8 mouse cellular contexts compared by ENCODE assay signal in genomic region chr10:8715679-8716284, GRCm38 (mm10).
A peak's percentile ranks its signal among the peaks of the same experiment; 100 is the strongest.
DNase-seq lines count a peak whose midpoint lies in the region; ATAC-seq and TF ChIP-seq lines count a peak whose summit lies in the region.

No protein-coding gene starts in this region.

- no peaks in the 10 kb centered on the region for H3K27me3 ChIP-seq in lung, embryonic 14.5 days (ENCODE audit: insufficient read depth, low read length)

- no peak overlapping the region for H3K27ac ChIP-seq in lung, embryonic 14.5 days (ENCODE audit: low read depth)
- no peak overlapping the region for H3K27ac ChIP-seq in olfactory bulb, adult 2 months (ENCODE audit: insufficient read depth, low read depth, low read length)

- no peaks in the 10 kb centered on the region; the same call in 1 of the 2 replicates for H3K36me3 ChIP-seq in lung, embryonic 14.5 days (ENCODE audit: insufficient read depth)

- H3K4me3 ChIP-seq in lung, embryonic 14.5 days (ENCODE audit: low read depth, low read length) = no peak overlapping the region
- H3K4me3 ChIP-seq in olfactory bulb, adult 2 months (ENCODE audit: insufficient read depth, low read depth, low read length) = no peak overlapping the region

- 18% methylated on average over 12 of the region's 12 CpGs for WGBS in lung, embryonic 14.5 days
- 19% methylated on average over 12 of the region's 12 CpGs for WGBS in olfactory bulb, adult 2 months

- no peak for TF ChIP-seq POLR2A in olfactory bulb, adult 2 months (IDR thresholded peaks at IDR 0.05; ENCODE audit: insufficient read depth, low read depth, low read length)

- H3K4me1 ChIP-seq in lung, embryonic 14.5 days (ENCODE audit: insufficient read depth) = no peaks in the 10 kb centered on the region
- no peaks in the 10 kb centered on the region; the same call in 1 of the 2 replicates for H3K4me1 ChIP-seq in olfactory bulb, adult 2 months (ENCODE audit: control insufficient read depth, insufficient read depth, low read length)

- no peak overlapping the region for H3K9ac ChIP-seq in lung, embryonic 14.5 days

- DNase-seq in ES-CJ7 (ENCODE audit: low read depth, low spot score) = peak; percentile 83
- peak; percentile 54 for DNase-seq in cerebellum, adult 11 months
- DNase-seq in forelimb bud, embryonic 11.5 days (ENCODE audit: low read depth, low spot score) = peak; percentile 77
- peak; percentile 57 to 85 for DNase-seq in layer of hippocampus, adult 18-20 months (ENCODE audit: low spot score in 2 of 2)
- DNase-seq in lung, embryonic 14.5 days = peak; percentile 93
- DNase-seq in testis, postnatal 14 days (ENCODE audit: low spot score) = peak; percentile 54

- peak; percentile 86 to 88 for ATAC-seq in hematopoietic stem cell, adult 5-6 weeks (replicated peaks in 1 of 2; ENCODE audit: insufficient read depth in 1 of 2, low FRiP score in 2 of 2, low TSS enrichment in 1 of 2, low read depth in 1 of 2, poor library complexity in 2 of 2, severe bottlenecking in 2 of 2)
- ATAC-seq in lung, embryonic 14.5 days (ENCODE audit: insufficient read depth) = peak; percentile 41; the same call in 1 of the 2 replicates

- no peaks in the 10 kb centered on the region for H3K9me3 ChIP-seq in lung, embryonic 14.5 days (ENCODE audit: low read depth, low read length)

- peak; percentile 97 for TF ChIP-seq CTCF in lung, embryonic 14.5 days (IDR thresholded peaks at IDR 0.05; ENCODE audit: low read depth)
- peak; percentile 92 for TF ChIP-seq CTCF in olfactory bulb, adult 2 months (IDR thresholded peaks at IDR 0.05; ENCODE audit: insufficient read depth, low read depth, low read length)

- no peak overlapping the region for H3K4me2 ChIP-seq in lung, embryonic 14.5 days
